Mouse (Mus musculus) Patski (cell line): ENCODE data around the gene Gdpgp1. TPM values are rescaled to one million over a fixed set of nuclear protein-coding genes. Genes with fewer than 3 reads are reported as not detected.

Source experiments
- ATAC-seq: fragments of 100-300 bp; one replicate; pipeline ENCODE4 v1.8.0; 2021
- CTCF ChIA-PET: fragments of 350-600 bp; sonication (Branson Sonifier 250); formaldehyde crosslinking; loops from one replicate; lab custom pipeline; 2022; ENCODE audit warnings: inconsistent platforms; lab: Charles Lee
- POLR2A ChIA-PET: fragments of 350-600 bp; sonication (Branson Sonifier 250); formaldehyde crosslinking; loops from one replicate; lab custom pipeline; 2022; ENCODE audit warnings: antibody characterized with exemption, inconsistent platforms; lab: Charles Lee
- DNase-seq: peaks from one replicate; pipeline ENCODE4 v3.0.0-alpha.2; 2011; ENCODE audit warnings: low read depth, low spot score
- H3K27me3 ChIP-seq: fragments of 371-371 bp; one replicate; pipeline ENCODE4 v1.5.1; 2021
- CTCF ChIP-seq: fragments of 100-300 bp; IDR thresholded peaks from one replicate; pipeline ENCODE4 v1.5.1; 2021
- in situ Hi-C: fragments of 300-500 bp; cut with MboI; formaldehyde crosslinking; loops from 3 replicates; pipeline ENCODE4 v1.11.1; 2018; ENCODE audit warnings: low pct_unique_long_range_greater_than_20kb, mixed read lengths
- polyA plus RNA-seq: library from polyadenylated mRNA; unstranded; gene quantifications from one replicate; pipeline ENCODE4 v1.2.3, GENCODE M21; 2021

Gene Gdpgp1
- polyA plus RNA-seq, 1 experiment from 2014 or later, result 4.0 TPM

DNA sequence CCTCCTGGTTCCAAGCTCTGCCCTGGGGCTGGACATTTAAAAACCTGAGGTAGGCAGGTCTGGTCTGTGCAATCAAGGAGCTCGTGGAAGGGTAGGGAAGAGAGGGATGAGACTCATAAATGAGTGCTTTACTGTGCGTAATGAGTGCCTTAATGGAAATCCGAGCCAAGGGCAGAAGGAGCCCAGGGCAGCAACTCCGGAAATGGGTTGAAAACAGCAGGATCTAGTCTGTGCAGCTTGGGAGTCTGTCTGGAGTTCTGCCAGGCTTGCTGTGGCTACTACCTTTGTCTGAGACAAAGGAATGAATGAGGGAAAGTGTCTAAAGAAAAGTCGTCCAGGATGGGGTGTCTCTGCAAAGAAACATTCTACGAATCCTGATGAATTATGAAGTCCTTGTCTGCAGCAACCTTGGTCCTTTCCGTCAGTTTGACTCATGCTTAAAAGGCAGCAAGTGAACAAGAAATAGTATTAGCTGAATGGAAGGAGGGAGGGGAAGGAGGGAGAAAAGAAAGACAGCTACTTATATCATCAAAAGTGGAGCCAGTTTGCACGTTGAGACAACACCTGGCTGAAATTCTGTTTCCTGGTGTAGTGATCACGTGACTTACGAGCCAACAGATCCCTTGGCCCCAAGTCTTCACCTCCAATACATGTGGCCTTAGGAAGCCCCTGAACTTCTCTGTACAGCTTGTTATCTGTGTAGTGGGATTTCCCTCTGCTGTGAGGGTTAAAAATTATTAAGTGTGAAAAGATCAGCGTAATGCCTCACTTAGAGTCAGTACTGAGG is 43.3 kb upstream of the Gdpgp1 start:
- POLR2A ChIA-PET, result interaction anchor here (0.6 to 2.2 kb wide), 3 partner anchors 10 to 42 kb away, joined by 3 to 8 read pairs (median 4); no protein-coding TSS in a partner anchor

DNA sequence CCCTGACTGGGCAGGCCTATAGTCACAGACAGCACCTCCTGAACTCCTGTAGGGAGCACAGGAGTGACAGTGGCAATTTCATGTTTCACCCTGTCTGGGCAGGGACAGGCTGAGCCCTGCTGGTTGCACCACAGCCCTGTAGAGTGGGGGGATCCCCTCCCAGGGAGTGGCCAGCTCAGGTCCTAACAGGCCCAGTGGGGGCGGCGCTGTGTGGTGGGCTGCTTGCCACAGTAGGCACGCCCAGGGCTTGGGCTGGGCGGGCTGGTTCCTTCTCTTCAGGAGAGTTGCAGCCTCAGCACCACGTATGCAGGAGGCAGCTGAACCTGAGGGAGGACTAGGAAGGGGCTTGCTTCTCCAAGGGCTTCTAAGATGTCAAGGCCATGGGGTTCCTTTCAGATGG is 41.2 kb upstream of the Gdpgp1 start:
- H3K27me3 ChIP-seq, result no peaks in the 10 kb centered on the region
- POLR2A ChIA-PET, result interaction anchor here (0.6 to 1.5 kb wide), 3 partner anchors 22 to 32 kb away, joined by 3 to 7 read pairs (median 3); no protein-coding TSS in a partner anchor
- ATAC-seq, result no peak
- no peak for TF ChIP-seq CTCF
- CTCF ChIA-PET, result interaction anchor here (1.2 to 1.7 kb wide), 5 partner anchors 18 to 39 kb away, joined by 3 to 5 read pairs (median 4); no protein-coding TSS in a partner anchor
- in situ Hi-C loops, result no loop called here
- DNase-seq, result no peak

More for the DNA sequence above, 43.3 kb upstream of the Gdpgp1 start:
- H3K27me3 ChIP-seq, result no peaks in the 10 kb centered on the region
- ATAC-seq (no peak), DNase-seq (no peak)
- CTCF ChIA-PET, result interaction anchor here (1.2 to 2.3 kb wide), 4 partner anchors 8 to 23 kb away, joined by 3 to 9 read pairs (median 5); no protein-coding TSS in a partner anchor
- in situ Hi-C loops, result no loop called here
- TF ChIP-seq CTCF, result no peak

DNA sequence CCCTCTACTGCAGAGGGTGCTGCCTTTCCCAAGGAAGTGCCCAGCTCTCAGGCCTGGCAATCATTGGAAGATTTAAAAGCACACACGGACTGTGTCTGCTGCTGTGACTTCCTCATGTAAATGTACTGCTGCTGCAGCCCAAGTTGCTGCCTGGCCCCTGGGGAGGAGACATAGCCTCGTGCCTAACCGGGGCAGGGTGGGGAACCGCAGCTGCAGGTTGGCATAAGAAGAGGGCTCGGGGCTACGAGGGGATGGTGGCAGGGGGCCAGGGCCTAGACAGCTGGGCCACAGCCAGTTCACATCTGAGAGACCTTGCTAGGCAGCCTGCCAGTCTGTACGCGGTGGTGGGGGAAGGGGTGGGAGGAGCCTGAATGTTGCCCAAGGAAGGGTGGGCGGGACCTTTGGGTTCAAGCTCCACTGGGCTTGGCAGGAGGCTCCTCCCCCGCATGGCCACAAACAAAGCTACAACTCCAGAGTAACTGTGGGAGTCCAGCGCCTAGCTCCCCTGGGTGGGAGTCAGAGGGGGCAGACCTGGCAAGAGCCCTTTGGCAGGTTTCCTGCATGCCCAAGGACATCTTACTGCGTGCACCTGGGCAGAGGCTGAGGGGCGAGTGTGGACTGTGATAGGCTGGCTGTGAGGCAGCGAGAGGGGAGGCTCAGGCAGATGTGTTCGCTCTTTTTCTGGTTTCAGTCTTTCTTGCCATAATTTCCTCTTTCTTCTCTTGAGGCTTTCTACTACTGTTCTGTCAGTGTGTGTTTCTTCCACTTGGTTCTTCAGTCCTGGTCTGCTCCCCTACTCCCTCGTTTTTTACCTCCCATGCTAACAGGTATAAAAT is 40.2 kb upstream of the Gdpgp1 start:
- POLR2A ChIA-PET, result interaction anchor here (0.6 to 1.5 kb wide), 5 partner anchors 21 to 33 kb away, joined by 3 to 7 read pairs (median 3); no protein-coding TSS in a partner anchor
- in situ Hi-C loops, result no loop called here
- peak; percentile 80 for DNase-seq
- peak; percentile 83 for ATAC-seq
- no peaks in the 10 kb centered on the region for H3K27me3 ChIP-seq
- CTCF ChIA-PET, result interaction anchor here (0.8 to 1.7 kb wide), 6 partner anchors 17 to 64 kb away, joined by 3 to 5 read pairs (median 4); no protein-coding TSS in a partner anchor
- TF ChIP-seq CTCF, result no peak

DNA sequence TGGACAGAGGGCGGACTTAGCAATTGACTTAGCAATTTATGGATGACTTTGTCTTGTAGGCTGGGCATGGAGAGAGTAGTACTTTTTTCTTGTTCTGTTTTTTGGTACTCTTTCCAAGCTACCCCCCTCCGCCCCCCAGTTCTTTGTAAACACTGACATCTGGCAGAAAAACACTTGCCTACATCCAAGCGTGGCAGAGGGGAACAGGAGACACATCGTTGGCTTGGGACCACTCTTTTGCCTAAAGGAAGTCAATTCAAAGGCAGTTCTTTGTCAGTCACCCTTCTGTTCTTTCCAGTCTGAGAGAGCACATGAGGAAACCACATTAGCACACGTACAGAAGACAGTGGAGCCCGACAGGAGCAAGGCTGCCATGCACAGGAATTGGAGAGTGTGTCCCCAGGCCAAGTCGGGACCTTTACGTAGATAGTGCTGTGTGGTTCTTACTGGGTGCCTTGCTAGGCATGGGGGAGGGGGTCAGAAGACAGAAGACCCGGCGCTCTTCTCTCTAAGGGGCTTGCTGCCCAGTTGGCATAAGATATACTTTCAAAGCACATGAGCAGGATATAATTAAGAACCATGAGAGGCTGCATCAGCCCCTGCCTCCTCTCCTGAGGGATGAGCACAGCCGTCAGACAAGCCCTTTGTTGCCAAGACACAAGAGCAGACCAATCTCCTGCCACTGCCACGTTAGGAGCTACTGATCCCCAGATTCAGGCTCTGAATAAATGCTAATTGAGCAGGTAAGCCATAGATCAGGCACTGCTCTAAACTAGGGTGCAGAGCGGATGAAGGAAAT is 38.5 kb upstream of the Gdpgp1 start:
- in situ Hi-C loops, result no loop called here
- POLR2A ChIA-PET, result no interaction called here

DNA sequence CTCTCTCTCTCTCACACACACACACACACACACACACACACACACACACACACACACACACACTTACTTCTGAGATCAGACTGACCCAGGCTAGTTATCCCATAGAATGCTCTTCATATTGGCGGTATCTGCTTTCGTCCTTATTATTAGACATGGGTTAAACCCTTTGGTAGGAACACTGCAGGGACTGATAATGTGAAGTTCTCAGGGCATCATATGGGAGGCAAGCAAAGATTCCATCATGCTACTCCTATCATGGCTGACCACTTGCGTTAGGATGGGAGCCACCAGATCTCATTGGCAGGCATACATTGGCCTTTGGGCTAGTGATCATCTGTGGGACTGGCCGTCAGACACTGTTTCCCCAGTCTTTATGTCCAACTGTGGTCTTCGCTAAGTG is 37.5 kb upstream of the Gdpgp1 start:
- TF ChIP-seq CTCF, result no peak
- ChIA-PET POLR2A (no interaction called here), CTCF (no interaction called here)
- in situ Hi-C loops, result no loop called here
- no peak for ATAC-seq
- DNase-seq, result no peak
- H3K27me3 ChIP-seq, result no peaks in the 10 kb centered on the region

More for the DNA sequence above, 38.5 kb upstream of the Gdpgp1 start:
- H3K27me3 ChIP-seq, result no peaks in the 10 kb centered on the region
- CTCF ChIA-PET, result interaction anchor here (1.2 kb wide), 1 partner anchor 29 kb away, joined by 3 read pairs; no protein-coding TSS in a partner anchor
- no peak for TF ChIP-seq CTCF
- ATAC-seq, result no peak
- no peak for DNase-seq

DNA sequence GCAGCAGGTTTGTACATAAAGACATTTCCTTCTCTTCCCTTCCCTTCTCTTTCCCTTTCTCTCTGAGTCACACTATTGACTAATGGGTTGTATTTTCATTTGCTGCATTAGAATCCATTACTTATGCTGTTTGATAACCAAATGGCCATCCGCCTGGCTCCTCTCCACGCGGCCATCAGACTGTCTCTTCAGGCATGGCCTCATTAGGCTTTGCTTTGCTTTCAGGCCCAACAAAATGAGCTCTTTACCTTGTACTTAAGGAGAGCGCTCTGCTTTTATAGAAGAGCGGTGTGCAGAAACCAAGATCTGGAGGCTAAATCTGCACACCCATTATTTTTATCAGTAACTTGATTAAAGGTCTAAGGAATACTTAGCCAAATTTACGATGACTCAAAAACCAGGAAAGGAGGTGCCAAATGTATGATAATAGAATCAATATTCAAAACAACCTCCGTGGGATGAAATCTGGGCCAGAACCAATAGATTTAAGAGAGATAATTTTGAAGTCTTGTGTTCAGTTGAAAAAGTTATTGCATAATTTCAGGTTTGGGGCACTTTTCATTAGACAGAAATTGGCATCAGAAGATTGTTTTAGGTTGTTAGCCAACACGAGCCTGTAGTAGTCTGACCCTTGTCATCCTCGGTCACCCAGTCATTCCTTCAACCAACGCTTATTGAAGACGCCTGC is 36.9 kb upstream of the Gdpgp1 start:
- ATAC-seq (no peak), DNase-seq (no peak)
- in situ Hi-C loops, result no loop called here
- TF ChIP-seq CTCF, result no peak
- CTCF ChIA-PET, result no interaction called here
- POLR2A ChIA-PET, result interaction anchor here (0.6 to 1.2 kb wide), 4 partner anchors 10 to 763 kb away, joined by 3 read pairs; no protein-coding TSS in a partner anchor
- no peaks in the 10 kb centered on the region for H3K27me3 ChIP-seq

DNA sequence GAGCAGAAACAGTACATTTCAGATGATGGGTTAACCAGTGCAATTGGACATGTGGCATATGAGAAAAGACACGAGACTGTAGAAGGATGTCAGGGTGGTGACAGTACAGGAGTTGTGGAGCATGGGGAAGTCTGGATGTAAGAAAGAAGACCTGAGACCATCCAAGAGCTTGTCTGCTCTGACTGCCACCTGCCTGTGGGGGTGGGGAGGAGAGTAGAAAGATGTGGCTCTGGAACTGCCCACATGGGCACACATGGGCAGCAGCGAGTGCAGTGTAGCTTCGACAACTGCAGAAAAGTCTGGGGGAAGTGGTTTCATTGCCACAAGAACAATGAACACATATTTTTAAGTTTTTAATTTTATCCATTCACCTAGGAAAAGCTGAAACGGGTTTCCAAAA is 35.3 kb upstream of the Gdpgp1 start:
- ChIA-PET POLR2A (interaction anchor here (0.9 to 1.2 kb wide), 3 partner anchors 11 to 83 kb away, joined by 3 to 5 read pairs (median 3); partner anchors contain the start of gene Idh2), CTCF (interaction anchor here (0.9 to 1.6 kb wide), 2 partner anchors 9 to 15 kb away, joined by 3 to 6 read pairs; no protein-coding TSS in a partner anchor)
- in situ Hi-C loops, result no loop called here
- ATAC-seq (no peak), DNase-seq (no peak)
- no peak for TF ChIP-seq CTCF
- H3K27me3 ChIP-seq, result no peaks in the 10 kb centered on the region

DNA sequence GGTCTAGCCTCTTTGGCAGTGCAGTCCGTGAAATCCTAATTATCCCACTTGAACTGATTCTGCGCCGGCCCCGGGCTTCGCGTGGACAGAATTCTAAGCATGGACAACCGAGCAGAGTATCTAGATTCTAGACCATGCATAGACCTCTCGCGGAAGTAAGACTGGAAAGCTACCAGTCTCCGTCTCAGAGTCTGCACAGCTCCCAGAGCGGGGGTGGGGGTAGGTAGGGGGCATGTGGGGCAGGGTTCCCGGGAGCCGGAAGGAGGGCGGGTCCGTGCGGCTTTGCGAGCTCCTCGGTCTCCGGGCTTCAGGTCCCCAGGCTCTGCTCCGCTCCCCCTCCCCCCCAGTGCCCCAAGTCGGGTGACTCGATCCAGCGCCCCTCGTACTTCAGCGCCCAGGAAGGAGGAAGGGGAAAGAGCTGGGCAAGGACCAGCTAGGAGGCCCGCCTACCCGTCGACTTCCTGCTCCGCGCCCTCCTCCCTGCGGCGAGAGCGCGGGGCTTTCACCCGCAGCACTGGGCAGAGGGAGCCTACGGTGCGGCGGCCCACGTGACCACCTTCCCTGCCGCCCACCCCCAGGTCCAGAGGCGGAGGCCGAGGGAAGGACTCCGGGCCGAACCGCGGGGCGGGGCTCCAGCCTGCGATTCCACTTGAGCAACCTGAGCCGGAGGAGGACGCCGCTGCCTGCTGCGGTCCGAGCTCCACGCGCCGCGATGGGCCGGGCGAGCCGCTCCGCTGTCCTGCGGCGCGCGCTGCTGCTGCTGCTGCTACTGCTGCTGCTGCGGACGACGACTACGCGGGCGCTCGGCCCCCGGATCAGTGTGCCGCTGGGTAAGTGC is 34.5 kb upstream of the Gdpgp1 start:
- in situ Hi-C loops, result no loop called here
- ATAC-seq, result peak; percentile 88
- ChIA-PET CTCF (interaction anchor here (0.9 to 1.6 kb wide), 3 partner anchors 10 to 17 kb away, joined by 3 to 6 read pairs (median 3); no protein-coding TSS in a partner anchor), POLR2A (interaction anchor here (0.8 to 1.3 kb wide), 5 partner anchors 10 to 83 kb away, joined by 3 to 5 read pairs (median 3); partner anchors contain the start of genes Idh2 and Ngrn)
- DNase-seq, result no peak
- no peaks in the 10 kb centered on the region for H3K27me3 ChIP-seq
- TF ChIP-seq CTCF, result no peak
